Mouse (Mus musculus): Measurements from ENCODE around the gene Myo18b. TPM values are rescaled to one million over a fixed set of nuclear protein-coding genes. Genes with fewer than 3 reads are reported as not detected.

Myo18b gene
- total and polyA plus RNA-seq, 3 experiments = not detected

GRCm38 (mm10) chr5:112646871-112647270 is 249.3 kb downstream of the Myo18b start:
- dilution Hi-C loops (cut with MboI; ENCODE audit: extremely low pct_ligation_motif_present, extremely low pct_unique_long_range_greater_than_20kb, low sequenced_read_pairs) (no loop called here), in situ Hi-C loops (cut with MboI; ENCODE audit: low pct_ligation_motif_present, low pct_unique_long_range_greater_than_20kb, low sequenced_read_pairs) (no loop called here)
- Histone ChIP-seq H3K9me3 (replicated peaks; ENCODE audit: low read length) (peaks cover 81% of the 10 kb centered on the region), H3K79me2 (replicated peaks; ENCODE audit: control insufficient read depth, extremely low read depth, insufficient read depth, poor library complexity, severe bottlenecking) (no peaks in the 10 kb centered on the region), H3K27ac (ENCODE audit: insufficient read depth, low read depth) (no peak overlapping the region), H3K4me3 (replicated peaks in 1 of 3; ENCODE audit: low read depth in 2 of 3, low read length in 2 of 3, poor library complexity in 1 of 3) (no peak overlapping the region), H3K9ac (ENCODE audit: insufficient read depth, low read depth) (no peak overlapping the region), H3K4me2 (ENCODE audit: insufficient read depth, low read depth, poor library complexity, severe bottlenecking) (no peak overlapping the region), H3K36me3 (replicated peaks in 1 of 2; ENCODE audit: control insufficient read depth in 1 of 2, insufficient read depth in 1 of 2, low read length in 1 of 2) (no peaks in the 10 kb centered on the region), H3K4me1 (ENCODE audit: control insufficient read depth in 1 of 2, insufficient read depth in 2 of 2) (no peaks in the 10 kb centered on the region), H3K27me3 (replicated peaks) (no peaks in the 10 kb centered on the region)
- TF ChIP-seq TCF12 (IDR thresholded peaks at IDR 0.05; ENCODE audit: low read depth, low read length) = no peak
- DNase-seq (ENCODE audit: extremely low read depth) = no peak

GRCm38 (mm10) chr5:112645535-112645934 is 250.6 kb downstream of the Myo18b start:
- no peaks in the 10 kb centered on the region for H3K36me3 ChIP-seq (replicated peaks in 1 of 2; ENCODE audit: control insufficient read depth in 1 of 2, insufficient read depth in 1 of 2, low read length in 1 of 2)
- dilution Hi-C loops (cut with MboI; ENCODE audit: extremely low pct_ligation_motif_present, extremely low pct_unique_long_range_greater_than_20kb, low sequenced_read_pairs) (no loop called here), in situ Hi-C loops (cut with MboI; ENCODE audit: low pct_ligation_motif_present, low pct_unique_long_range_greater_than_20kb, low sequenced_read_pairs) (no loop called here)
- H3K9ac ChIP-seq (ENCODE audit: insufficient read depth, low read depth) = no peak overlapping the region
- DNase-seq (ENCODE audit: extremely low read depth) = no peak
- no peaks in the 10 kb centered on the region for H3K79me2 ChIP-seq (replicated peaks; ENCODE audit: control insufficient read depth, extremely low read depth, insufficient read depth, poor library complexity, severe bottlenecking)
- H3K4me3 ChIP-seq (replicated peaks in 1 of 3; ENCODE audit: low read depth in 2 of 3, low read length in 2 of 3, poor library complexity in 1 of 3) = no peak overlapping the region
- H3K9me3 ChIP-seq (replicated peaks; ENCODE audit: low read length) = peaks cover 81% of the 10 kb centered on the region
- no peak for TF ChIP-seq SMC3 (IDR thresholded peaks at IDR 0.05; ENCODE audit: low read depth, low read length)
- no peak for TF ChIP-seq ELF1 (IDR thresholded peaks at IDR 0.05; ENCODE audit: low read depth, low read length)
- TF ChIP-seq ZNF384 (IDR thresholded peaks at IDR 0.05; ENCODE audit: low read depth, low read length) = no peak
- no peak for TF ChIP-seq ZMIZ1 (IDR thresholded peaks at IDR 0.05; ENCODE audit: low read depth, low read length)
- no peak for TF ChIP-seq IRF4 (IDR thresholded peaks at IDR 0.05; ENCODE audit: low read depth, low read length)
- TF ChIP-seq MAFK (IDR thresholded peaks at IDR 0.05; ENCODE audit: insufficient replicate concordance, low read length) = no peak
- TF ChIP-seq USF2 (conservative IDR thresholded peaks at IDR 0.05; ENCODE audit: low read depth, low read length) = no peak
- no peak for TF ChIP-seq EP300 (IDR thresholded peaks at IDR 0.05; ENCODE audit: low read length)
- no peak for TF ChIP-seq RAD21 (IDR thresholded peaks at IDR 0.05; ENCODE audit: low read depth, low read length)
- no peak for TF ChIP-seq ZKSCAN1 (IDR thresholded peaks at IDR 0.05; ENCODE audit: borderline replicate concordance, low read depth, low read length)
- no peak for TF ChIP-seq NELFE (IDR thresholded peaks at IDR 0.05; ENCODE audit: low read depth, low read length)
- TF ChIP-seq HCFC1 (IDR thresholded peaks at IDR 0.05; ENCODE audit: low read depth, low read length) = no peak
- TF ChIP-seq CTCF (conservative IDR thresholded peaks at IDR 0.05 in 1 of 2, IDR thresholded peaks at IDR 0.05 in 1 of 2; ENCODE audit: low read depth in 2 of 2, low read length in 2 of 2) = no peak
- no peak for TF ChIP-seq BHLHE40 (IDR thresholded peaks at IDR 0.05; ENCODE audit: low read depth, low read length)
- TF ChIP-seq ETS1 (conservative IDR thresholded peaks at IDR 0.05; ENCODE audit: low read depth, low read length) = no peak
- no peak for TF ChIP-seq RCOR1 (conservative IDR thresholded peaks at IDR 0.05; ENCODE audit: low read depth, low read length)
- H3K27me3 ChIP-seq (replicated peaks) = no peaks in the 10 kb centered on the region
- no peak overlapping the region for H3K4me2 ChIP-seq (ENCODE audit: insufficient read depth, low read depth, poor library complexity, severe bottlenecking)
- no peak overlapping the region for H3K27ac ChIP-seq (ENCODE audit: insufficient read depth, low read depth)
- H3K4me1 ChIP-seq (ENCODE audit: control insufficient read depth in 1 of 2, insufficient read depth in 2 of 2) = no peaks in the 10 kb centered on the region
